Mouse (Mus musculus) monocyte, adult 59 days (primary cell): ENCODE data around the gene Krtap19-4. TPM values are rescaled to one million over a fixed set of nuclear protein-coding genes. Genes with fewer than 3 reads are reported as not detected.

Source experiments
- total RNA-seq, 2 experiments: library from RNA; stranded (reverse); gene quantifications; one replicate each; pipeline ENCODE4 v1.2.4; 2023

Gene Krtap19-4
- not detected for total RNA-seq

GRCm38 (mm10) chr16:88884989-88885388, at the start of gene Krtap19-4:
Krtap19-4 (minus strand) TSS chr16:88885089.

DNA sequence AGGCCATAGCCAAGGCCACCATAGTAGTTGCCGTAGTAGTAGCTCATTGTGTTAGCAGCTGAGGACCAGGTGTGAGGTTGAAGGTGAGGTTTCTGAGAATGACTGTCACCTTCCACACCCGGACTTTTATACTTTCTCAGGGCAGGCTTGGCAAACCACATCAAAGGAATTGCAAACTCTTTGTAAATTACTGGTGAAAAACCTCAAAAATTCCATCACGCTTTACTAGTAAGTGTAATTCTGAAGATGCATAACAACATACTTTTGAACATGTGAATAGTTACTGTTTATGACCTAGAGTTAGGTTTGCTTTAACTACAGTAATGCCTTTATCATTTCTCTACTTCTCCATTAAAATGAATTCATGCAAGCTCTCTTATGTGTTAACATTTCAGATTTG, 47.3 kb upstream of the Krtap19-4 start, which contains the start of gene Krtap19-9b:
Gene Krtap19-9b (minus strand): TSS at position 101 of the 400 bp plus-strand sequence.

GRCm38 (mm10) chr16:88896357-88896756, 11.5 kb upstream of the Krtap19-4 start, which contains the start of gene Krtap19-5:
Krtap19-5 (minus strand) TSS chr16:88896457.

GRCm38 (mm10) chr16:88877938-88878337, 7.0 kb downstream of the Krtap19-4 start, which contains the start of gene Krtap19-3:
Krtap19-3 (minus strand) TSS chr16:88878038.

DNA sequence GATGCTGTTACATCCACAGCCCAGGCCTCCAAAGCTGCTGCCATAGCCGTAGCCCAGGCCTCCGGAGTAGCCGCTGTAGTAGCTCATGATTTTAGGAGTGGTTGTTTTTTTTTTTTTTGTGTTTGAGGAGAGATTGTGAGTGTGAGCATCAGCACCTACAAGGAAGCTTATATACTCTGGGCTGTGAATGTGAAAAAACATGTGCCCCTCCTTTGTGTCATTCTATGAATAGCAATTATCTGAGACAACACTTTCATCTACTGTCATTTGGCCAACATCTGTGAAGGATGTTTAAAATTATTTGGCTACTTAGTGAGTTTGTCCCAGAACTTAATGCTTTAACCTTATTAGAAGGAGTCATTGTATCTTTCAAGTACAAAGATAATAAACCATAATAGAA, 10.7 kb downstream of the Krtap19-4 start, which contains the start of gene Krtap19-2:
Gene Krtap19-2 (minus strand): TSS at position 101 of the 400 bp plus-strand sequence.

DNA sequence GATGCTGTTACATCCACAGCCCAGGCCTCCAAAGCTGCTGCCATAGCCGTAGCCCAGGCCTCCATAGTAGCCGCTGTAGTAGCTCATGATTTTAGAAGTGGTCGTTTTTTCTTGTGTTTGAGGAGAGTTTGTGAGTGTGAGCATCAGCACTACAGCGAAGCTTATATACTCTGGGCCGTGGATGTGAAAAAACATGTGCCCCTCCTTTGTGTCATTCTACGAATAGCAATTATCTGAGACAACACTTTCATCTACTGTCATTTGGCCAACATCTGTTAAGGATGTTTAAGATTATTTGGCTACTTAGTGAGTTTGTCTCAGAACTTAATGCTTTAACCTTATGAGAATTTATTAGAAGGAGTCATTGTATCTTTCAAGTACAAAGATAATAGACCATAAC, 15.6 kb downstream of the Krtap19-4 start, which contains the start of gene Krtap19-1:
Gene Krtap19-1 (minus strand): TSS at position 101 of the 400 bp plus-strand sequence.

Other genes with a start within 250 kb of the Krtap19-4 start
- not detected for gene Krtap26-1, start 237.3 kb downstream of the Krtap19-4 start, total RNA-seq
- gene Krtap27-1, start 213.4 kb downstream of the Krtap19-4 start, total RNA-seq, result not detected
- gene 2310061N02Rik, start 177.1 kb downstream of the Krtap19-4 start, total RNA-seq, result not detected
- gene Krtap13-1, start 156.2 kb downstream of the Krtap19-4 start, total RNA-seq, result not detected
- not detected for gene Krtap13, start 133.5 kb downstream of the Krtap19-4 start, total RNA-seq
- gene 2310034C09Rik, start 126.2 kb downstream of the Krtap19-4 start, total RNA-seq, result not detected
- not detected for gene 2310057N15Rik, start 110.9 kb downstream of the Krtap19-4 start, total RNA-seq
- gene Gm5965, start 107.2 kb downstream of the Krtap19-4 start, total RNA-seq, result not detected
- not detected for gene Gm20741, start 72.9 kb downstream of the Krtap19-4 start, total RNA-seq
- gene Krtap15, start 64.9 kb downstream of the Krtap19-4 start, total RNA-seq, result not detected
- not detected for gene Krtap14, start 58.9 kb downstream of the Krtap19-4 start, total RNA-seq
- not detected for gene Krtap19-1, start 15.7 kb downstream of the Krtap19-4 start, total RNA-seq
- not detected for gene Krtap19-2, start 10.8 kb downstream of the Krtap19-4 start, total RNA-seq
- gene Krtap19-3, start 7.1 kb downstream of the Krtap19-4 start, total RNA-seq, result not detected
- not detected for gene Krtap19-5, start 11.4 kb upstream of the Krtap19-4 start, total RNA-seq
- not detected for gene Krtap19-9b, start 47.2 kb upstream of the Krtap19-4 start, total RNA-seq
- gene Krtap16-3, start 77.8 kb upstream of the Krtap19-4 start, total RNA-seq, result not detected
- gene Krtap22-2, start 125.7 kb upstream of the Krtap19-4 start, total RNA-seq, result not detected
- gene Gm10229, start 130.2 kb upstream of the Krtap19-4 start, total RNA-seq, result not detected
- not detected for gene Krtap6-1, start 146.6 kb upstream of the Krtap19-4 start, total RNA-seq
- gene Gm10228, start 156.4 kb upstream of the Krtap19-4 start, total RNA-seq, result not detected
- not detected for gene Krtap6-5, start 162.8 kb upstream of the Krtap19-4 start, total RNA-seq
- not detected for gene 1110025L11Rik, start 178.9 kb upstream of the Krtap19-4 start, total RNA-seq
- not detected for gene Krtap6-3, start 198.9 kb upstream of the Krtap19-4 start, total RNA-seq